Mouse (Mus musculus): Measurements from ENCODE around the gene Srebf2.

Srebf2 gene

GRCm38 (mm10) chr15:82158243-82159035, 11.5 kb downstream of the Srebf2 start:
- 50% methylated on average over 17 of the region's 17 CpGs for WGBS

- WGBS = 83% methylated on average over 9 of the region's 9 CpGs
These were observed 12.5 kb downstream of the Srebf2 start for GRCm38 (mm10) chr15:82159471-82159870.

DNA sequence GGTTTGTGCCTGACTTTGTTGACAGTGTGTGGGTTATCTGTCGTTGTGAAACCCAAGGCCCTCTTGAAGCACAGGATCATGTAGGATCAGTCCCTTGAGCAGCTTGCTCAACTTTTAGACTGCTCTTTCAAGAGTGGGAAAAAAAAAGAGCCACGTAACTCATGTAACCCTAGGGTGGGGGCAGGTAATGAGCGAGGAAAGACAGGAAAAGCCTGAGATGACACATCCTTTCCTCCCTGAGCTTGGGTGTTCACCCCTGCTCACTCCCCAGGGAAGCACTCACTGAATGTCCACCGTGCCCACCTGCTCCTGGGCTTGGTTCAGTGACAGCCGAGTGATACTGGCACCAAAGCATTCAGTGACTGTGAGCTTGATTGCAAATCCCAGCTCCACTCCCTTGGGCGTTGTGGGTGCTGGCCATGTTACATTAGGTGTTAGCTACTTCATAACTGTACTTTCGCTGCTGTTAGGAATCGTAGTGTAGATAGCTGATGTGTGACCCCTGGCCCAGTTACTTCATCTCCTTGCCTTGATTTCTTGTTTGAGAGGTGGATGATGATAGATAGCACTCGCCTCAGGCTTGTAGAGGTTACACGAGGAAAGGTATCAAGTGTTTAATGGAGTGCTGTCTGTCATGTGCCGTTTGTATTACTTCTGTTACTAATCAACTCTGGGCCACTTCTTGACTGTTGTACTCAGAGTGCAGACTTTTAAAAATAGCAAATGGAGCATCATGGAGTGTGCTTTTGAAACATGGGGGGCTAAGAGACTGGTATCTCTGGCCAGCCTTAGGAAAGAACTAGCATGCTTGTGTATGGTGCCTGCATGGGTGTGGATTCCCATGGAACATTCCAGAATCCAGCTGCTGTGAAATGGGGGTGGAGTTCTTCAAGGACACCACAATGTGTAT, 14.0 kb downstream of the Srebf2 start:
- WGBS = 68% methylated on average over 11 of the region's 11 CpGs

- WGBS = 77% methylated on average over 12 of the region's 12 CpGs
These were observed 15.1 kb downstream of the Srebf2 start for GRCm38 (mm10) chr15:82161965-82162600.

GRCm38 (mm10) chr15:82163356-82164060, 16.5 kb downstream of the Srebf2 start:
- WGBS = 72% methylated on average over 10 of the region's 10 CpGs

GRCm38 (mm10) chr15:82164061-82164399, 17.0 kb downstream of the Srebf2 start:
- WGBS = 56% methylated on average over 4 of the region's 4 CpGs

GRCm38 (mm10) chr15:82164496-82164895, 17.5 kb downstream of the Srebf2 start:
- WGBS = 76% methylated on average over 7 of the region's 7 CpGs

GRCm38 (mm10) chr15:82165332-82166239, 18.6 kb downstream of the Srebf2 start:
- WGBS = 44% methylated on average over 8 of the region's 8 CpGs

- WGBS = 55% methylated on average over 22 of the region's 22 CpGs
These were observed 19.5 kb downstream of the Srebf2 start for GRCm38 (mm10) chr15:82166240-82167100.

DNA sequence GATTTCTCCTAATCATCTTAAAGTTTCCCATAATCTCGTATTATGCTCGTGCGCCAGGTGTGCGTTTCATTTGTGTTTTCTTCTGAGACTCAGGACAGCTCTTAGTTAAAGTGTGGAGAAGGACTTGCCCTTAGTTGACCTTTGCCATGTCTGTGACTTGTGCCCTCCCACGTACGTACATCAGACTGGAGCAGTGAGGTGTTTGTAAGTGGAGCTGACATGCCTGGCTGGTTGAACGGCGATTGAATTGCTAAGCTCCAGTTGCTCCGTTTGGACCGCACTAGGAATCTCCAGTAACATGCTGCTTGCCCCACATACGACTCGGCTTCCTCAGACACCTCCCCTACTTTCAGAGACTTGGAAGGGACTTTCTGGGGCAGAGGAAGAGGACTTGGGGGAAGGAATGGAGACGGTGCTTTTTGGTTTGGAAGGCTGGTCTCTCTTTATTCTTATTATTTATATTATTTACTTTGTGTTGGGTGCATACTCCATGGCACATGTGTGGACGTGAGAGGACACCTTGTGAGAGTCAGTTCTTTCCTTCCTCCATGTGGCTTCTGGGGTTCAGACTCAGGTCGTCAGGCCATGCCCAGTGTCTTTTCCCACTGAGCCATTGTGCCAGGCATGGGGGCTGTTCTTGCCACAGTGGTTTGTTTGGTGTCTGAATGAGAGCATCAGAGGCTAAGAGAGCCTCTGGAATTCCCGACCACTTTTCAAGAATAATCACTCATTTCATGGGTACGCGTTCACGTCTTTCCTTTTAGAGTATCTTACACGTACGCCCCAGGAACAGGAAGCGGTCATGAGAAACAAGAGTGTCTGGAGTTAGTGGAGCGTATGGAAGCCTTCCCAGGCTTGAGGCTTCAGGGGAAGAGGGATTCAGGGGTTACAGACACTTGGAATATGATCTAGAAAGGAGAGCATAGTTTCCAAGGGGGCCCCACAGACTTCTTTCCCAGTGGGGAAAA, 20.5 kb downstream of the Srebf2 start:
- WGBS = 64% methylated on average over 23 of the region's 23 CpGs

GRCm38 (mm10) chr15:82169671-82170070, 22.7 kb downstream of the Srebf2 start:
- 94% methylated on average over 5 of the region's 5 CpGs for WGBS

DNA sequence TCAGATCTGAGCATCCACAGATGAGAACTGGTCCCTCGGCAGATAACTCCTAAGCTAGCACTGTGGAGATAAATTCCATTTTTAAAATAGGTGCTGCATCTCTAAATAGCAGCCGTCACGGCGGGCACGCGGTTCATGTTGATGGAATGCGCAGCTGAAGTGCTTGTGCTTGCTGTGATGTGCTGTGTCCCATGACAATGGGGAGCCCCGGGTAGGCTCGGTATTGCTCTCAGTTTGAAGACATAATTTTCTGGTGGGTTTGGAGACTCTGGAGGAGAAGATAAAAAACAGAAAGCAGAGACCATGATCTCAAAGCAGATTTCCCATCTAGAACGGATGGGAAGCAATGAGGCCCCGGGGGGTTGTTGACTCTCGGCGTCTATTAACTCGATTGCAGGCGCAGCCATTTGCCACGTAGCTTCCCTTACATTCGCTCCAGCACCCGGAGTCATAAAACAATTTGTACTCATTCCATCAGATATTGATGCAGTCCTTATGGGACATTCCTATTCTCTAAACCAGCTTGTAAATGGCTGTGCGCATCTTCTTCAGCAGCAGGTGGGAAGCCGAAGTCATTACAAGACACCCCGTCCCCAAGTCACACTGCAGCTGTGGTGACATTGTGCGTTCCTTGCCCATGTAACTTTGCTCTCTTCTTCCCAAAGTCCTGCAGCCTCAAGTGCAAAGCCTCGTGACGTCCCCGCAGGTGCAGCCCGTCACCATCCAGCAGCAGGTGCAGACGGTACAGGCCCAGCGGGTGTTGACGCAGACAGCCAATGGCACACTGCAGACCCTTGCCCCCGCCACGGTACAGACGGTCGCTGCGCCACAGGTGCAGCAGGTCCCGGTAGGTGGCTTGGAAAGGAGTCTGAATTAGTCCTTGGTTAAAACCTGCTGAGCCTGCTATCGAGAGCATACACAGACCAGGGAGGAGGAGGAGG, 23.7 kb downstream of the Srebf2 start:
- WGBS = 81% methylated on average over 36 of the region's 36 CpGs

DNA sequence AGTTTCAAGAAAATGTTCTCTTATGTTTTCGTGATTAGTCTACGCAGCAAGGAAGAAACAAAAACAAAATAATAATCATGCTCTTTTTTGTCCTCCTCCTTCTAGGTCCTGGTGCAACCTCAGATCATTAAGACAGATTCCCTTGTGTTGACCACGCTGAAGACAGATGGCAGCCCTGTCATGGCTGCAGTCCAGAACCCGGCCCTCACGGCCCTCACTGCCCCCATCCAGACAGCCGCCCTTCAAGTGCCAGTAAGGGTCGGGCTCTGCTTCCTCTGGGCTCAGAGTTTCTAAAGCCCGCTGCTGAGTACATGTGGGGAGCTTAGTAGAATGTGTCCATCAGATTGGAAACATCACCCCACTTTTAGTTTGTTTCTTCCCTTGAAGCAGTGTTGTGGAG, 25.7 kb downstream of the Srebf2 start:
- WGBS = 49% methylated on average over 8 of the region's 8 CpGs

GRCm38 (mm10) chr15:82175091-82175490, 28.1 kb downstream of the Srebf2 start:
- 94% methylated on average over 9 of the region's 9 CpGs for WGBS

- WGBS = 76% methylated on average over 7 of the region's 7 CpGs
These were observed 30.8 kb downstream of the Srebf2 start for GRCm38 (mm10) chr15:82177743-82178290.

GRCm38 (mm10) chr15:82181131-82181530, 34.1 kb downstream of the Srebf2 start:
- 69% methylated on average over 5 of the region's 5 CpGs for WGBS

DNA sequence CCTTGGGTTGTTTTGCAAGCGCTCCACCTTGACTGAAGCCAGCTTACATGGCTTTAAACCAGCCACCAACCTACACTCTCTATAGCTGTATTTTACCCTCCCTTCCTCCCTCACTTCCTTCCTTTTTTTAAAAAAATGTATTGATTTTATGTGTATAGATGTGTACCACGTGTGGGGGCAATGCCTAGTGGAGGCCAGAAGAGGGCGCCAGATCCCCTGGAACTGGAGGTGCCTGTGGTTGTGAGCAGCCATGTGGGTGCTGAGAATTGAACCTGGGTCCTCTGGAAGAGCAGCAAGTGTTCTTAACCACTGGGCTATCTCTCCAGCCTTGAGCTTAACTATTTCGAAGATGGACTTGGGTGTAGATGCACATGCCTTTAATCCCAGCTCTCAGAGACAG, 35.3 kb downstream of the Srebf2 start:
- WGBS = 99% methylated on average over 4 of the region's 4 CpGs
